Mouse (Mus musculus): ENCODE measurements around the gene 1700001C19Rik. TPM values are rescaled to one million over a fixed set of nuclear protein-coding genes. Genes with fewer than 3 reads are reported as not detected.

Gene 1700001C19Rik
- total and polyA plus RNA-seq, 3 experiments: 0.76 TPM; not detected in 2

DNA sequence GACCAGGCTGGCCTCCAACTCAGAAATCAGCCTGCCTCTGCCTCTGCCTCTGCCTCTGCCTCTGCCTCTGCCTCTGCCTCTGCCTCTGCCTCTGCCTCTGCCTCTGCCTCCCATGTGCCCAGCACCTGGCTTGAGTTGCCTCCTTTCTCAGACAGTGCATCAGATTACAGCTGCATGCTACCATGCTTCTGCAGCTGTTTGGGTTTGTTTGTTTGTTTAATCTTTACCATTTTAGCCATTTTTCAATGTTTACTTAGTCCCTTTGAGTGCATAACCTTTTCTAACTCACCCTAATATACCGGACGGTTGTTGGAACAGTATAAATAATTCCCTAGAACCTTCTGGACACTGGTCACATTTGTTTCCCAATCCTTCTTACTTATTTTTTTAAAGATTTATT is 21.8 kb upstream of the 1700001C19Rik start:
- TF ChIP-seq EP300 (IDR thresholded peaks at IDR 0.05; ENCODE audit: insufficient read depth, low read depth, low read length): no peak
- no peak for TF ChIP-seq CTCF (IDR thresholded peaks at IDR 0.05)
- TF ChIP-seq POLR2A (IDR thresholded peaks at IDR 0.05; ENCODE audit: insufficient read depth, low read depth, low read length): no peak
- Histone ChIP-seq H3K36me3 (ENCODE audit: control insufficient read depth, insufficient read depth, low read length) (no peaks in the 10 kb centered on the region), H3K4me3 (no peak overlapping the region), H3K27me3 (ENCODE audit: control insufficient read depth, insufficient read depth, low read length) (no peaks in the 10 kb centered on the region), H3K79me2 (replicated peaks; ENCODE audit: control insufficient read depth, insufficient read depth, low read length) (no peaks in the 10 kb centered on the region), H3K9ac (ENCODE audit: low read depth, low read length) (no peak overlapping the region), H3K27ac (no peak overlapping the region), H3K4me1 (ENCODE audit: control insufficient read depth, insufficient read depth, low read length) (peaks cover 2% of the 10 kb centered on the region)
- 95% methylated on average over 2 of the region's 2 CpGs for WGBS
- DNase-seq: no peak
- intact Hi-C loops (cut with DNase I): no loop called here

DNA sequence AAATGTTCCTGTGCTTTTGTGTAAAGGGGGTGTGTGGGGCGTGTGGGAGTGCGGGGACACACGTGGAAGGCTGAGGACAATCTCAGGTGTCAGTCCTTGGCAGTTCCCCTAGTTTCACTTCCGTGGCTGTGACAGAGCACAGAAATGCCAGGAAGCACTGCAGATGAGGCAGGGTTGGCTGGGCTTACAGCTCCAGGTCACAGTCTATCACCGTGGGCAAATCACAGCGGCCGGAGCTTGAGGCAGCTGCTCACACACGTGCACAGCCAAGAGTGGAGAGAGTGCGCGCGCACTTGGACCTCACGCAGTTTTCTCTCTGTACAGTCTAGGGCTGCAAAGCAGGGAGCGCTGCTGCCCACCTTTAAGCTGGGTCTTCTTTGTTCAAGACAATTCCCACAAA is 21.1 kb upstream of the 1700001C19Rik start:
- no peak overlapping the region for H3K9ac ChIP-seq (ENCODE audit: low read depth, low read length)
- H3K27me3 ChIP-seq (ENCODE audit: control insufficient read depth, insufficient read depth, low read length): no peaks in the 10 kb centered on the region
- TF ChIP-seq CTCF (IDR thresholded peaks at IDR 0.05): no peak
- peaks cover 2% of the 10 kb centered on the region for H3K4me1 ChIP-seq (ENCODE audit: control insufficient read depth, insufficient read depth, low read length)
- H3K36me3 ChIP-seq (ENCODE audit: control insufficient read depth, insufficient read depth, low read length): no peaks in the 10 kb centered on the region
- intact Hi-C loops (cut with DNase I): no loop called here
- no peak for DNase-seq
- WGBS: 57% methylated on average over 13 of the region's 13 CpGs
- H3K4me3 ChIP-seq: no peak overlapping the region
- no peaks in the 10 kb centered on the region for H3K79me2 ChIP-seq (replicated peaks; ENCODE audit: control insufficient read depth, insufficient read depth, low read length)
- H3K27ac ChIP-seq: no peak overlapping the region

DNA sequence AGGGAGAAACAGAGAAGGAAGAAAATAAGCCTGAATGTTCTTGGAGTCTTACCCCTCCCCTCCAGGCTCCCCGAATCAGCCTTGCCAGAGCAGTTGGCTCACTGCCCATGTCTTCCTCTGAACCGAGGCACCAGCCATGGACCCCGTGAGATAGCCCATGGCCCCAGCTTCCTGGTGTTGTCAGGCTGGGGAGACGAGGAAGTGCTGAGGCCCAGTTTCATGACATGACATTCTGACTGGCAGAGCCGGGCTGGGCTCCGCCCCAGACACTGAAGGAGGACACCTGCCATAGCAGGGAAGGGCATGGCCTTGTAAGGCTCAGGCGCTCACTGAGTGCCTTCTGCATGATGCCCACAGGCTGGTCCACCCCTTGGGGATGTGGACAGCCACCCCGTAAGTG is 17.5 kb upstream of the 1700001C19Rik start:
- WGBS: 41% methylated on average over 8 of the region's 8 CpGs
- Histone ChIP-seq H3K27ac (no peak overlapping the region), H3K4me3 (no peak overlapping the region), H3K27me3 (ENCODE audit: control insufficient read depth, insufficient read depth, low read length) (no peaks in the 10 kb centered on the region), H3K4me1 (ENCODE audit: control insufficient read depth, insufficient read depth, low read length) (peaks cover 2% of the 10 kb centered on the region), H3K9ac (ENCODE audit: low read depth, low read length) (no peak overlapping the region), H3K36me3 (ENCODE audit: control insufficient read depth, insufficient read depth, low read length) (no peaks in the 10 kb centered on the region), H3K79me2 (replicated peaks; ENCODE audit: control insufficient read depth, insufficient read depth, low read length) (no peaks in the 10 kb centered on the region)
- no peak for TF ChIP-seq POLR2A (IDR thresholded peaks at IDR 0.05; ENCODE audit: insufficient read depth, low read depth, low read length)
- no peak for TF ChIP-seq CTCF (IDR thresholded peaks at IDR 0.05)
- no peak for TF ChIP-seq EP300 (IDR thresholded peaks at IDR 0.05; ENCODE audit: insufficient read depth, low read depth, low read length)
- intact Hi-C loops (cut with DNase I): no loop called here
- no peak for DNase-seq

DNA sequence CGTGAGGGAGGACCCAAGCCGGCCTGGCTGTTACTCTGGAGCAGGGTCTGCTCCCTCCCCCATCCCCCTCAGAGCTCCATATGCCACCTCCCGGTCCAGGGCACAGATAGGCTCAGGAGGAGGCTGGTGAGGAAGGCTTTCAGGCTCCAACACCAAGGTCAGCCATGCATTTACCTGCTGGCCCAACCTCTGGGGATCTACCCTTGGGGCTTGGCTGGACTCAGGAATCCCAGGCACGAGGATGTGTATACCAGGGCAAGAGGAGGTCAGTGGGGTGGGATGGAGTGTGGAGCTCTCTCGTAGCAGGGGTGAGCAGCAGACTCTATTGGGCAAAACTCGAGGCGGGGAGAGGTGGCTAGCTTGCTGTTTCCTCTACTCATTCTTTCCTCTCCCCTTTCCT is 15.7 kb upstream of the 1700001C19Rik start:
- TF ChIP-seq CTCF (IDR thresholded peaks at IDR 0.05): no peak
- TF ChIP-seq EP300 (IDR thresholded peaks at IDR 0.05; ENCODE audit: insufficient read depth, low read depth, low read length): no peak
- TF ChIP-seq POLR2A (IDR thresholded peaks at IDR 0.05; ENCODE audit: insufficient read depth, low read depth, low read length): no peak
- no peak for DNase-seq
- no peak overlapping the region for H3K4me3 ChIP-seq
- WGBS: 70% methylated on average over 7 of the region's 7 CpGs
- H3K4me1 ChIP-seq (ENCODE audit: control insufficient read depth, insufficient read depth, low read length): no peaks in the 10 kb centered on the region
- intact Hi-C loops (cut with DNase I): no loop called here
- H3K79me2 ChIP-seq (replicated peaks; ENCODE audit: control insufficient read depth, insufficient read depth, low read length): no peaks in the 10 kb centered on the region
- no peaks in the 10 kb centered on the region for H3K27me3 ChIP-seq (ENCODE audit: control insufficient read depth, insufficient read depth, low read length)
- H3K9ac ChIP-seq (ENCODE audit: low read depth, low read length): no peak overlapping the region
- H3K27ac ChIP-seq: no peak overlapping the region
- no peaks in the 10 kb centered on the region for H3K36me3 ChIP-seq (ENCODE audit: control insufficient read depth, insufficient read depth, low read length)

DNA sequence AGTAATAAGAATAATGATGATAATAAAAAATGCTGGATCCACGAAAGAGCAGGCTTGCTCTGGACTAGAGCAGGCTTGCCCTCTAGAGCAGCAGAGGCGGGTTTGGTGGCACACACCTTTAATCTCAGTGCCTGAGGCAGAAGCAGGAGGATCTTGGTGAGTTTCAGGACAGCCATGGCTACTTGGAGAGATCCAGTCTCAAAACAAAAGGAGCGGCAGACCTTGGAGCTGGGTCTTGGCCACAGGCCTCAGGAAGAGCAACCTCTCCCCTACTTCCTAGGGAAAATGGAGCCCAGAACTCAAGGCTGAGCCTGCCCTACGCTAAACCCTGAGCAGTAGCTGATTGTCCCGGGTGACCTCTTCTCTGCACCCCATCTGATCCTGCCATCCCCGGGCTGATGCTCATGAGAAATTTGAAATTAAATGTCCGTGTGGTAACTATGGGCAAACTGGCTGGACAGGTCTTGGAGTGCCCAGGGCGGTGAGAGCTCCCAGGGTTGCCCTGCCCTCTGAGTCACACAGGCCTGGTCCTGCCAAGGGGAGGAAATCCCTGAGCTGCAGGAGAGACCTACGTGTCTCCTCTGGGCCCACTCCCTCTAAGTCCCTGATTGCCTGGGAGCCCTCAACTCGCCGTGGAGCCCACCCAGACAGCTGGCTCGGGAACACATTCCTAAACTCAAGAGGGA is 13.8 kb upstream of the 1700001C19Rik start:
- Histone ChIP-seq H3K4me3 (no peak overlapping the region), H3K4me1 (ENCODE audit: control insufficient read depth, insufficient read depth, low read length) (no peaks in the 10 kb centered on the region), H3K27me3 (ENCODE audit: control insufficient read depth, insufficient read depth, low read length) (no peaks in the 10 kb centered on the region), H3K36me3 (ENCODE audit: control insufficient read depth, insufficient read depth, low read length) (no peaks in the 10 kb centered on the region), H3K27ac (no peak overlapping the region), H3K79me2 (replicated peaks; ENCODE audit: control insufficient read depth, insufficient read depth, low read length) (no peaks in the 10 kb centered on the region), H3K9ac (ENCODE audit: low read depth, low read length) (no peak overlapping the region)
- DNase-seq: no peak
- WGBS: 60% methylated on average over 12 of the region's 12 CpGs
- no peak for TF ChIP-seq POLR2A (IDR thresholded peaks at IDR 0.05; ENCODE audit: insufficient read depth, low read depth, low read length)
- no peak for TF ChIP-seq EP300 (IDR thresholded peaks at IDR 0.05; ENCODE audit: insufficient read depth, low read depth, low read length)
- no peak for TF ChIP-seq CTCF (IDR thresholded peaks at IDR 0.05)
- intact Hi-C loops (cut with DNase I): no loop called here

DNA sequence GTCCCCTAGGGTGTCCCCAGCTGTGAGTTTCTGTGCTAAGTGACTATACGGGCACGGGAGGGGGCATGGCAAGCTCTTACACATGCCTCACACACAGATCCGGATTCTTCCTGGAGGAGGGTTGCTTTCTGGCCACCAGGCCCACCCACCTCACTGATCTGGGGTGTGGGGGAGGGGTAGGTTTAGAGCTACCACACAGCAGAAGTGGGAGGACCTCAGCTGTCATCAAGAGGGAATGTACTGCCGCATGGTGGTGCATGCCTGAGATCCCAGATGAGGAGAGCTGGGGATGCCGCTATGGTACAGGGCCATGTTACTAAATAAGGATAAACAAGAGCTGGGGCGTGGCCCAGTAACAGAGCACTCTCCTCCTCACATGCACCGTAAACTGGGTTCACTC is 13.1 kb upstream of the 1700001C19Rik start:
- H3K27ac ChIP-seq: no peak overlapping the region
- WGBS: 75% methylated on average over 7 of the region's 7 CpGs

More for the DNA sequence above, 13.1 kb upstream of the 1700001C19Rik start:
- intact Hi-C loops (cut with DNase I): no loop called here
- Histone ChIP-seq H3K4me1 (ENCODE audit: control insufficient read depth, insufficient read depth, low read length) (no peaks in the 10 kb centered on the region), H3K36me3 (ENCODE audit: control insufficient read depth, insufficient read depth, low read length) (no peaks in the 10 kb centered on the region), H3K4me3 (no peak overlapping the region), H3K79me2 (replicated peaks; ENCODE audit: control insufficient read depth, insufficient read depth, low read length) (no peaks in the 10 kb centered on the region), H3K9ac (ENCODE audit: low read depth, low read length) (no peak overlapping the region), H3K27me3 (ENCODE audit: control insufficient read depth, insufficient read depth, low read length) (no peaks in the 10 kb centered on the region)
- TF ChIP-seq CTCF (IDR thresholded peaks at IDR 0.05) (no peak), EP300 (IDR thresholded peaks at IDR 0.05; ENCODE audit: insufficient read depth, low read depth, low read length) (no peak), POLR2A (IDR thresholded peaks at IDR 0.05; ENCODE audit: insufficient read depth, low read depth, low read length) (no peak)
- DNase-seq: no peak

Data from heart, adult 2 months (tissue).